Mouse (Mus musculus) gastrocnemius, postnatal 10 days (tissue): ENCODE measurements around the gene Rps17. TPM values are rescaled to one million over a fixed set of nuclear protein-coding genes. Genes with fewer than 3 reads are reported as not detected.

ENCODE experiments used
- DNase-seq: peaks from one replicate; pipeline ENCODE4 v3.0.0; 2021; ENCODE audit warnings: mixed read lengths
- long read RNA-seq, 2 experiments: library from polyadenylated mRNA; stranded (forward); transcript quantifications; one replicate each; pipeline ENCODE4 v2.0.0; 2021
- total RNA-seq, 2 experiments: library from RNA; stranded (reverse); gene quantifications; 2 replicates each; pipeline ENCODE4 v1.2.3; 2021

Rps17 gene
- 1,000 to 10,000 TPM; 1,068 to 1,095 TPM for total RNA-seq
- long read RNA-seq, experiment 1, transcript Rps17-201 (5 exons, 494 nt): major isoform, 170 of 191 reads
- long read RNA-seq, experiment 1, transcript Rps17-203 (4 exons, 660 nt): minor isoform, 18 of 191 reads
- long read RNA-seq, experiment 1, partial matches to known transcripts: 0 of 191 reads
- long read RNA-seq, experiment 1, other reads (novel, unspliced or antisense): 0 of 191 reads
- long read RNA-seq, experiment 2, transcript Rps17-203 (4 exons, 660 nt): minor isoform, 17 of 129 reads
- long read RNA-seq, experiment 2, transcript Rps17-201 (5 exons, 494 nt): major isoform, 108 of 129 reads
- long read RNA-seq, experiment 2, partial matches to known transcripts: 0 of 129 reads
- long read RNA-seq, experiment 2, other reads (novel, unspliced or antisense): 3 of 129 reads

GRCm38 (mm10) chr7:81344544-81345446 is at the start of gene Rps17:
TSS of gene Rps17 (minus strand) at chr7:81345254.
- peak; percentile 98 for DNase-seq

- no peak for DNase-seq
These were observed 34.3 kb upstream of the Rps17 start for GRCm38 (mm10) chr7:81379363-81379762.

- DNase-seq: peak; percentile 22
These were observed 27.4 kb upstream of the Rps17 start for GRCm38 (mm10) chr7:81372337-81372920.

GRCm38 (mm10) chr7:81371811-81372210 is 26.8 kb upstream of the Rps17 start:
- no peak for DNase-seq

DNA sequence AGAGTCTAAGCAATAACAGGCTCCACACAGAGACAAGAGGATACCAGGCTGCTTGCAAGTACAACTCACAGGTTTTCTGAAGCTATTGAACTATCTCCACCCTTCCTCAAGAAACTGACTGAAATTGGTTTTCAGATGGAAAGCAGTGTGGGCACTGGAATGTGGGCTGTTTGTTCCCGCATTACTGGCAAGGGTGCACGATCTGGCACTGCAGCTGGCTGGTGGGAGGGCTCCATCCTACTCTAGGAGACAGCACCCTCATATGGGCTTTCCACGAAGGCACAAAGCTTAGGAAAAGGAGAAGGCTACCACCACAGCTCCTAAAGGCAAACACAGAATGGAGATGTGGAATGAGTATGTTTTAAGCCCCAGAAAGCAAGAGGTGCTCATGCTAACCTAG is 24.7 kb upstream of the Rps17 start:
- no peak for DNase-seq

DNA sequence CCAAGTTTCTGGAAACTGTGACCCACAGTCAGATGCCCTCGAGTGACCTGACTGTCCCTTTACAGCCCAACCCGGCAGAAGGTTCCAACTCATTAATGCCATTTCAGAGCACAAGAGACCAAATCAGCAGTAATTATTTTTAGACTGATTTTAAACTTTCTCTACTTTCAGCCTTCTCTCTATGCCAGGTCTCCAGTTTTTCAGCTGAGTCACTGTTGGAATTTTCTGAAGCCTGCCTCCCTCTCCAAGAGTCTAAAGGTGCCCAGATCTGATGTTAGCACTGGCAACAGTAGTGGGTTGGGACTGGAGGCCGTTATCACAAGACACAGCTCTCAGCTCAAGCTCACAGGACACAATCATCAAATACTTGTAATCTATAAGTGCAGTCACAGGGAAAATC is 22.9 kb upstream of the Rps17 start:
- DNase-seq: no peak

- no peak for DNase-seq
These were observed 11.9 kb upstream of the Rps17 start for GRCm38 (mm10) chr7:81356975-81357374.

DNA sequence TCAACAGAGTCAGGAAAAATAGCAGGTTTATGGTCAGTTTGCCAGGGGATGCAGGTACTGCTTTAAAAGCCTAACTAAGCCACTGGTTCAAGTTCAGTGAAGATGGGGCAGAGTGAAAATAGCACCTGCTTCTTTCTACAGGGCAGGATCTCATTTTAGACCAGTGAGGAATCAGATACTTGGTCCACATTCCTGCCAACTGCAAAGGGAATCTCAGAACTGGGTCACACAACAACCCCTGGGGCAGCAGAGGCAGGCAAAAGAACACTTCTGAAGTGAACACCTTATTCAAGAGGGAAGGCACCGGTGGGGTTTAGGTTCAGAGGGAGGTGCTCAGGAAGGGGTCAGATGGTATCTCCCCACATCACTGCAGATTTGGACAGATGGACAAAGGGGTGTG is 11.3 kb upstream of the Rps17 start:
- no peak for DNase-seq

DNA sequence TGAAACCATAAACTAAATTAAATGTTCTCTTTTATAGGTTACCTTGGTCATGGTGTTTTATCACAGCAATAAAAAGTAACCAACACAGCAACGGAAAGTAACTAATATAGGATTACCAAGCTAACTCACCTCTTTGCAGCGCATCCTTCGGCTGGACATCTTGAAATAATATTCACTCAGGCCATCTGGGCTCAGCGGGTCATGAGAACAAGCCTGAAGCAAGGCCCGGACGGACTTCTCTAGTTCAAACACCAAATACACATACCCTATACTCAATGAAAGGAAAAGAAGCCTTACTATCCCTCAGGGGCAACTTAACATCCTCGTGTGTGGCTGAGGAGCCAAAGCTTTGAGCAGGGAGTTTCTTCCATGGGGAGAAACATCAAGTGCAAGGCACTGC is 10.7 kb upstream of the Rps17 start:
- no peak for DNase-seq

GRCm38 (mm10) chr7:81351826-81352225 is 6.8 kb upstream of the Rps17 start:
- DNase-seq: no peak

DNA sequence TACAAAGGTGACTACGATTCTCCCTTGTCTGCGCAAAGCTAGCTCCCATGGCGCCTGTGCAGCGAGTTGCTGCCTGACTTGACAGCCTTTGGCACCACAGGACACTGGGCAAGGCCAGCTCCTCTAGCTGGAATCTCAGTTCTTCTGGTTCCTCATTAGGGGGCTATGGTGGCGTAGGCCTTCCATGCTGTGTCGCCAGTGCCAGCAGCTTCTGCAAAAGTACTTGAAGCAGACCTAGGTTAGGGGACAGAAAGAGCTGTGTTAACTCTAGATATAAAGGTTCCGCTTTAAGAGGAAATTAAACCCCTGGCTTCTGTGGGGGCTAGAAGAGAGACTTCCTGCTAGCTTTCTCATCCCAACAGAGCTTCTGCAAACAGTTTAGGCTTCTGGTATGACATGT is 3.2 kb upstream of the Rps17 start:
- no peak for DNase-seq

- no peak for DNase-seq
These were observed 555 bp upstream of the Rps17 start for GRCm38 (mm10) chr7:81345447-81346170.

- no peak for DNase-seq
These were observed 1.2 kb downstream of the Rps17 start for GRCm38 (mm10) chr7:81343831-81344230.

GRCm38 (mm10) chr7:81343316-81343715 is 1.7 kb downstream of the Rps17 start:
- DNase-seq: no peak

- no peak for DNase-seq
These were observed 2.5 kb downstream of the Rps17 start for GRCm38 (mm10) chr7:81342356-81343094.

- DNase-seq: no peak
These were observed 3.5 kb downstream of the Rps17 start for GRCm38 (mm10) chr7:81341563-81341962.

GRCm38 (mm10) chr7:81339783-81340182 is 5.3 kb downstream of the Rps17 start:
- DNase-seq: peak; percentile 57

- no peak for DNase-seq
These were observed 6.6 kb downstream of the Rps17 start for GRCm38 (mm10) chr7:81338522-81338873.

DNA sequence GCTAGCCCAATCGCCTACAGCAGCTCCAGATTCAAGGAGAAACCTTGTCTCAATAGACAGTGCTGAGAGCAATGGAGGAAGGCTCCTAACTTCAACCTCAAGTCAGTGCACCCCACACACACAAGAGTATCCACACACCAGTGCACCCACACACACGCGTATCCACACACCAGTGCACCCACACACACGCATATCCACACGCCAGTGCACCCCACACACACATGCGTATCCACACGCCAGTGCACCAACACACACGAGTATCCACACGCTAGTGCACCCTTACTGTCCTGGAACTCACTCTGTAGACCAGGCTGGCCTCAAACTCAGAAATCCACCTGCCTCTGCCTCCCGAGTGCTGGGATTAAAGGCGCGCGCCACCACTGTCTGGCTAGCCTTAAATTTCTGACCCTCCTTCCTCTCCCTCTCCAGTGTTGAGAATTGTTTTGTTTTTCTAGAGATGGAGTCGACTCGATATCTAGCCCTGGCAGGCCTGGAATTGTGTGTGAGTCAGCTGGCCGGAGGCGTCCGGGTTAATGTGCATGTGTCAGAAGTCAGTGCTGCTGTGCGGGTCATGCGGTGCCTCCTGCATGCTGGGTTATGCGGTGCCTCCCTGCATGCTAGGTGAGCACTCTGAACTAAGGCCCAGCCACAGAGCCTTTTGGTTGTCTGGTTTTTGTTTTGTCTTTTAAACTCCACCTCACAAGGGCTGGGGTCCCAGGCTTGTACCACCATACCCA is 7.1 kb downstream of the Rps17 start:
- no peak for DNase-seq

DNA sequence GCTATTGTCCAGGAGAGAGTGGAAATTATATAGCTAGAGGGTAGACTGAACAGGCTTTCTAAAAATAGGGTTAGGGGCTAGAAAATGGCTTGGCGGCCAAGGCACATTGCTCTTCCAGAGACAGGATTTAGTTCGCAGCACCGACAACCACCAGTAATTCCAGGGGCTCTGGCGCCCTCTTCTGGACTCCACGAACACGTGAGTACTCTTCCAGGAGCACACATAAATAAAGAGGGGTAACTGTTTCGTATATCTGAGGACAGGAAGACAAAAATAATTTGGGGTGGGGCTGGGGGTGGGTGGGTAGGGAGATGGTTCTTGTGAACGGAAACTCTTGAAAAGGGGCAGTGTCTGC is 8.6 kb downstream of the Rps17 start:
- peak; percentile 62 for DNase-seq
